Mouse (Mus musculus): ENCODE measurements around the gene Mst1r. TPM values are rescaled to one million over a fixed set of nuclear protein-coding genes. Genes with fewer than 3 reads are reported as not detected.

Mst1r gene
- total RNA-seq, 2 experiments from 2014 or later: 5.3 to 5.4 TPM

DNA sequence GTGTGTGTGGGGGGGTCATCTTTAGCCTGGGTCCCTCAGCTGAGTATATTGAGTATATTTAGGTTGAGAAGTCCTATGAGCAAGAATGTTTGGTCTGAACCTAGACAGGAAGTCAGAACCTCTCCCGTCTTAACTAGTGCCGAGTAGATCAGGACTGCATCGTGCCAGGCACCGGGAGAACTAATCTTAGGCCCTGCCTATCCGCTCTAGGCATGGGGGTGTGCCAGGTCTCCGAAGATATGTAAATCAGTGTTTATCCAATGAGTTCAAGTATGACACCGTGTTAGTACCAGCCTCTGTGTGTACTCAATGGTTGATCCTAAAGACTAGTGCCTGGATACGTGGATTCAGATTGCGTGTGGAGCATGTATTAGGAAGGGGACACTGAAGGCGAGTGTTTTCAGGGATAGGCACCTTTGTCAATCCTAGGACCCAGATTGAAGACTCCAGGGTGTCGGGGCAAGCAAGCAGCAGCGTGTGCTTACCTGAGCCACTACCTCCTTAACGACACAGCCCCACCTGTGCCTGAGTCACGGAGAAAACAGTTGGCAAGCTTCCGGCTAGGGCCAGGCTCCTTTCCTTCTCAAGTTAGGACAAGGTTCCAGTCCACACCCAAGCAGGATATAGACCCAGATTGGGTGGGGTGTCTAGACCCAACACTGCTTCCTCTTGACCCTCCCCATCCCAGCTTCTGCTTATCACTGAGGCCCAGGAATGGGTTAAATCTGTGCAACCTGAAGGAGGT is 3.5 kb downstream of the Mst1r start:
- no peak for DNase-seq (ENCODE audit: low spot score in 2 of 2)

DNA sequence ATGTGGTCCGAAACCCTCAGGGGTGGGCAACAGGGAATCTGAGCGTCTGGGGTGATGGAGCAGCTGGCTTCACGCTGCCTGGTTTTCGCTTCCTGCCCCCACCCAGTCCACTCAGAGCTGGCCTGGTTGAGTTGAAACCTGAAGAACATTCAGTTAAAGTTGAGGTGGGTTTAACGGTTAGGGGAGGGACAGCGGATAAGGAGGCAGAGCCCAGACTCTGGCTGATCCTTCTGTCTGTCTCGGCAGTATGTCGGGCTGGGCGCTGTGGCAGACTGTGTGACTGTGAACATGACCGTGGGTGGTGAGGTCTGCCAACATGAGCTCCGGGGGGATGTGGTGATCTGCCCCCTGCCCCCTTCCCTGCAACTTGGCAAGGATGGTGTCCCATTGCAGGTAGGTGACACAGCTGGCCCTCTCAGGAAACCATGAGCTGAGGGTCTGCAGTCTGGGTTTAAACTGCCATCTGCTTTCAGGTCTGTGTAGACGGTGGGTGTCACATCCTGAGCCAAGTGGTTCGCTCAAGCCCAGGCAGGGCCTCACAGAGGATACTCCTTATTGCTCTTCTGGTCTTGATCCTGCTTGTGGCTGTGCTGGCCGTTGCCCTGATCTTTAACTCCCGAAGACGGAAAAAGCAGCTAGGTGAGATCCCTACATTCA is 8.2 kb downstream of the Mst1r start:
- DNase-seq (ENCODE audit: low spot score in 2 of 2): no peak

DNA sequence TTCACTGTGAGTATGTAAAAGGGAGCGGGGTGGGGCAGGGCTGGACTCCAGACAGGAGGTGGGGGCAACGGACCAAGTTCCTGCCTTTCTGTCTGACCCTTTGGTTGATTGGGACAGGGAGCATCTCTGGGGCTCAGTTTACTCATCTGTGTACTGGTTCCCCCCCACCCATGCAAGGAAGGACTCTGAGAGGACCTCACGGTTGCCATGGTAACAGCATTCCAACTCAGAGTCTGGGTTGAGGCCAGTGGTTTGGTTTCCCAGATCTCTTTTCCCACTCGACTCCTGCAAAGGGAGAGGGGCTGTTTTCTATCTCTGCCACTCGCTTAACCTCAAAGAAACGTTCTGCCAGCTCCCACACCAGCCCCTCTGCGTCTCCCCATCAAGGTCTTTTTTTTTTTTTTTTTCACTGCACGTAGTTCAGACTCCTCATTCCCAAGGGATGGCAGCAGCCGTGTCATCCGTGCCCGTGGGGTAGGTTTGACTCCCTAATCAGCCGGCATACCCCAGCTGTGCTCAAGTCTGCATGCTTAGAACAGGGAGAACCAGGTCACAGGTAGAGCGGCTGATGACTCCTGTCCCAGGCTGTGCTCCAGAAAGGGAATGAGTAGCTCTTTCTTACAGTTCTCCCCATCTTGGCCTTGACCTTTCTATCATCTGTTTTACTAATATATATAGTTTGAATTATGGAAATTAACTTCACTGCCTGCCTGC is 11.4 kb downstream of the Mst1r start:
- DNase-seq (ENCODE audit: low spot score in 2 of 2): no peak

DNA sequence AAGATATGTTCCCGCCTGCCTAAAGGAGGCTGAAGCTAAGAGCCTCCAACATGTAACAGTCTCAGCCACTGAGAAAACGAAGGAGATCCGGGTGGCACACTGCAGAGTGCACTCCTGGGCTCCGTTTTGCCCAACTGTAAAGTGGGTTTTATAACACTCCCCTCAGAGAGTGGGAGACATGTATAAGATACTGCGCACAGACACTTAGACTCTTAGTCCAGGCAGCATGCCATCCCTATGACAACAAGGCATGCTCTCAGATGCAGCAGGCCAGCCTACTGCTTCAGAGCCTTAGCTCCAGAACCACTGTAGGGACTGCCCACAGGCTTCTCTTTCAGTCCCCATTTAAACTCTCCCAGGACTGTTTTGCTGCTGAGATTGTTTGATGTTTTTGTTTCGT is 12.2 kb downstream of the Mst1r start:
- DNase-seq (ENCODE audit: low spot score in 2 of 2): no peak

DNA sequence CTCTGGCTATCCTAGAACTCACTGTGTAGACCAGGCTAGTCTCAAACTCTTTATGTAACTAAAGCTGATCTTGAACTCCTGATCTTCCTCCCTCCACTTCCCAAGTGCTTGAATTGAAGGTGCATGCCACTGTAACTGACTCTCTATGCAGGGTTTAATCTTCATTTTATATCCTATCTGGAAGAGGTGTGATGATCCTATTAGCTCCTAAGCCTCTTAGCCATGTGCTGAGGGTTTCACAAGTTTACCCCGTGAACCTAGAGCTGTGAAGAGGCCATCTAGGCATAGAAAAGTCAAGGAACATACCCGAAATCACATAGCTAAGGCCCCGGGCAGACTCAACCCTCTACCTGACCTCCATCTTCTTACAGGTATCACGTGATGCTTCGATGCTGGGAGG is 12.8 kb downstream of the Mst1r start:
- no peak for DNase-seq (ENCODE audit: low spot score in 2 of 2)

DNA sequence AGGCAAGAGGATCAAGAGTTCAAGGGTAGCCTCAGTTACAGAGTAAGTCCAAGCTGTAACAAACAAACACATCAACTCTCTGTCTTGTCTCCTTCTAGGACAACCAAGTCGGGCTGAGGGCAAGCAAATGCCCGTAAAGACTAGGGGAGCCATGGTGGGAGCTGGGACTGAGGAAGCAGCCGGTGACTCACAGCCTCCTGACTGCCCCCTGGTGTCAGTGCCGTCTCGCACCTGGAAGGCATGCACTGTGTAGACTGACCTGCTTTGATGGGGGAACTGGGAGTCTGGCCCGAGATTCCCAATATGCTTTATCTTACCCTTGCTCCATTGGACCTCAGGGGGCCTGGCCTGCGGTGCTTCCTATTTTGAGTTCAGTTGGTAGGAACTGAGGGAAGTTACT is 16.3 kb downstream of the Mst1r start:
- peak in 1 of 2 experiments; percentile 43 for DNase-seq (ENCODE audit: low spot score in 2 of 2)

DNA sequence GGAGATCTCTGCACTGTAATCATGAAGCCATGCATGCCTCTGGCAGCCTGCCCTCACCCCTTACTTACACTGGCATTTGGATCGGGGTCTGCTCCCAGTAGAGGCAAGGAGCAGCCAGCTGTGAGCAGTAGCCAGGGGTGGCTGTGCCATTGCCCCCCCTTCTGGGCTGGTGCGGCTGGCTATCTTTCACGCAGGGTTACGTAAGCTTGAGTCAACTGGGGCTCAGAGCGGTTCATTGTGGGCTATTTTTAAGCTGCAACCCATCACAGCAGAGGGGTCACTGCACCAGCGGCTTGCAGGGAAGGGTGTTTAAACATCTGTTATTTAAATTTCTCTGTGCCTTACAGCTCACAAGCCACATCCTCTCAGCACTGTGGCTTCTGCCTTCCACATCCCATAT is 17.3 kb downstream of the Mst1r start:
- peak in 1 of 2 experiments; percentile 26 for DNase-seq (ENCODE audit: low spot score in 2 of 2)

DNA sequence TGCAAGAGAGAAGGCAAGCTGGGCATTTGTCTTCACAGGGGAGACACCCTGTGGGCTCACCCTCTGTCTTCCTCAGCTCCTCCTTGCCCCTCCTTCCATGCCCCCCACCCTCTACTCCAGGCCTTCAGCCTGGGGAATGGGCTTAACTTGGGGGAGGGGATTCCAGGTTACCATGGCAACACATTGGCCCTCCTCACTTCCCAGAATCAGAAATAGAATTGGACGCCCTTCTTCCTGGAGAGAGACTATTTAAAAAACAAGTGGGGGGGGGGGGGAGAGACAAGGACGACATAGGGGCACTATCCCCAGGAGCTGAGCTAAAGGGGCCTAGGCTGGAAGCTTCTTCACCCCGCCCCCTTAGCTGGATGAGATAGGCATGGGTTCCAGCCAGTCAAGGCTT is 18.6 kb downstream of the Mst1r start:
- DNase-seq (ENCODE audit: low spot score in 2 of 2): no peak

DNA sequence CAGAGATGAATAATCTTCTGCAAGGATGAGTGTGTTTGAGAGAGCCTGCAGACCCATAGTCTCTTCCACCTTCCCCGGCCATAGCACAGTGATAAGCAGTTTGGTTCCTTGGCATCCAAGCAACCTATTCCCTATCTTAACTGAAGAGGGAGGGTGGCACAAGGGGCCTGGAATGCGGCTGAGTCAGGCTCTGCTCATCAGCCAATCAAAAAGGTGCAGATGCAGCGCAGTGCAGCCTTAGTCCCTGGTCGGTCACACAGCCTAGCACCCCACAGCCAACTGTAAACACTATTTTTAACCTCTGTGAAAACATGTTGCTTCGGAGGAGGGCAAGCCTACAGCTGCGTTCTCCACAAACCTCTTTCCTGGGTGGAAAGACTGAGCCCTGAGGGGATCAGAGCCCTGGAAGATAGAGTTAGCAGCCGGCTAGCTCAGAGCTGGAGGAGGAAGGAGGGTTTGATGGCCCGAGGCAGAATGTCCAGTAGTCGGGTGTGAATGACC is 20.3 kb downstream of the Mst1r start:
- DNase-seq (ENCODE audit: low spot score in 2 of 2): no peak

DNA sequence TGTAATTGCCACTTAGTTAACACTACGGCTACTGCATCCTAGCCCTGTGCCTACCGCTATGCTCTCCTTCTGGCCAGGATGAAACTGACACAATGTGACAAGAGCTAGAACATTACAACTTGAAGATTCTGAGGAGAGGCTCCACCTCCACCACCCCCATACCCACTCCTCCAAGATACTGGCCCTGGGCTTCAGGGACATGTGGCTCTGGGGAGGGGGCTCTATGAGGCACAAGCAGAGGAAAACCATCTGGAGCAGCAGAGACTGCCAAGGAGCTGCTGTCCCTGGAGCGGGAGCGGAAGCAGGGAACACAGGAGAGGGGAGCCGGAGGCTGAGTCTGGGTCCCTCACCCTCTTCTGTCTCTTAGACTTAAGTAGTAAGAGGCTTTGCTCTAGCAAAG is 21.1 kb downstream of the Mst1r start:
- DNase-seq (ENCODE audit: low spot score in 2 of 2): no peak

DNA sequence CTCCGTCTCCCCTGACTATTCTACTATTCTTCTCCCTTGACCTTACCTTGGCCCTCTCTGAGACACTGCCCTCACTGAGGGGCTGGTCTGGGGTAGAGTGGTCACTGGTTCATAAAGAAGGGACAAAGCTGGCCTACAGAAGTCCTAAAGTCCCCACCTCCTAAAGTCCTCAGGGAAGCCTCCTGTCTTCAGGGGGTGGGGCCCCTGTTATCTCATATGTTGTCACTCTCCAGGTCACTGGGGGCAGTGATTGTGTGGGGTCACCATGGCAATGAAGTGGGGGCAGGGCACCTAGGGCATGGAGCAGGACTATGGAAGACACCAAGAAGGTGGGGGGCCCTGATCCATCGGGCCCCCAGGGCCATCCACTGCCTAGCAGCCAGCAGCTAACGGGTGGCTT is 21.5 kb downstream of the Mst1r start, which contains the start of gene Actl11:
Gene Actl11 (plus strand): TSS at position 301 of the 400 bp plus-strand sequence.
- DNase-seq (ENCODE audit: low spot score in 2 of 2): no peak

DNA sequence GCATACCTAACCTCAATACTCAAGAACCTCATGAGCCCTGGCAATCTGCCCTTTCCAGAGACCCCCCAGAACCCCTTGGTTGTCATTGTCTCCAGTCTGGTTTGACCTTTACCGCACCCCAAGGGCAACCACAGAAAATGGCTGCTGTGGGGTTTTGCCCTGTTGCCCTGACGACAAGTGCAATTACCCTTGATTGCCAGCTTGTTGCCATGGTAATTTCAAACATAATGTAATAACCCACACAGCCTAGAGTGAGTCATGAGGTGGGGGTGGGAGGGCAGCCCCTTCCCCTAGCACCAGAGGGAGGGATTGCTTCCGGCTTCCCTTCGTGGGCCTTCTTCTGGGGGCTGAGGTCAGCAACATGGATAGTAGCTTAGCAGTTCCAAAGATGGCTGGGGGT is 25.5 kb downstream of the Mst1r start:
- no peak for DNase-seq (ENCODE audit: low spot score in 2 of 2)

DNA sequence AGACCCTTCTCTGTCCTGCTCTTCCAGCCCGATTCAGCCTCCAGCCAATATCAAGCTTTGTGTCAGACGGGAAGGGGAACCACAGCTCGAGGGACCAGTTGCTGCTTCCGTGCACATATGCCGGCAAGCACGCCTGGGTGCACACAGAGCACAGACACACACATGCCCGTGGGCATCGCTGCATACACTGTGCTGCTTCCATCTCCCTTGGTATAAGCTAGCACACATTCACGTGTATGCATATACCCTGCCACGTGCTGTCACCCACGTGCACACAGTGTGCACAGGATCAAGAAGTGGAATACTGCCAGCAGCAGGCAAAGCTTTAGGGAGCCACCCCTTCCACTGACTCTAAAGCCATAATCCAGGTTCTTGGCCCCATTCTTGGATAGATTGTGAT is 27.5 kb downstream of the Mst1r start:
- DNase-seq (ENCODE audit: low spot score in 2 of 2): no peak

DNA sequence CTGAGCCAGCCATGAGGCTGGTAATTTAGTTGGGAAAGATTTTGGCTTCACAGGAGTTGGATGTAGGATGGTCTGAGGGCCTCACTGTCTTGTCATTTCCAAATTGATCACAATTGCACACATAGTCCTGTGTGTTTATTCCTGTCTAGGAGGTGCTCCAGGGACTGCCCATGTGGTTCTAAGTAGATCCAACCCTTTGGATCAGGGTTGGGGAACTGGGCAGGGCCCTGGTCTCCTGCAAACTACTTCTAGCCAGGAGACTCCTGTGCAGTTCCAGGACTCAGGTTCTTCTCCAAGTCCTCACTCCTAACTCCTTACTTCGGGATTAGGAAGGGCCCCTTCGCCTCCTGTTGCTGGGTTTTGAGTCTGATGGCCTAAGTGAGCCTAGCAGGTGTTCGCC is 28.7 kb downstream of the Mst1r start, which contains the start of gene Camkv:
Gene Camkv (plus strand): TSS at position 301 of the 400 bp plus-strand sequence.
- no peak for DNase-seq (ENCODE audit: low spot score in 2 of 2)

DNA sequence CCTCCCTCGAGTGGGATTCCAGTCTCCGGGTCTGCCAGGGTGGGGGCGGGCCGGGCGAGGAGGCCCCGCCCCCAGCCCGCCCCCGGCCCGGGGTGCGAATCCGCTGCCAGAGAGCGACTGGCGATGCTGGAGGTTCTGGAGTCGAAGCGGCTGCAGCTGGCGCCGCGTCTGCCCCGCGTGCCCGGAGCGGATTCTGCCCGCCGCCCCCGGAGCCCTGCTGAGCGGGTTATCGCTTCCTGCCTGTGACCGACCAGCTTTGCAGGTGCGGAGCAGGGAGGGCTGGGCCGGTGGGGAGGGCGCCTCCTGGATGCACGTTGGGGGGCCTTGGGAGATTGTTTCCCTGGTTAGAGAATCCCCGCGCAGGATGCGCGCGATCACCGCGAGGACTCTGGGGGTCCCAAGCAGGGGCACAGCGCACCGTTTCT is 29.1 kb downstream of the Mst1r start:
- peak in 1 of 2 experiments; percentile 33 for DNase-seq (ENCODE audit: low spot score in 2 of 2)

DNA sequence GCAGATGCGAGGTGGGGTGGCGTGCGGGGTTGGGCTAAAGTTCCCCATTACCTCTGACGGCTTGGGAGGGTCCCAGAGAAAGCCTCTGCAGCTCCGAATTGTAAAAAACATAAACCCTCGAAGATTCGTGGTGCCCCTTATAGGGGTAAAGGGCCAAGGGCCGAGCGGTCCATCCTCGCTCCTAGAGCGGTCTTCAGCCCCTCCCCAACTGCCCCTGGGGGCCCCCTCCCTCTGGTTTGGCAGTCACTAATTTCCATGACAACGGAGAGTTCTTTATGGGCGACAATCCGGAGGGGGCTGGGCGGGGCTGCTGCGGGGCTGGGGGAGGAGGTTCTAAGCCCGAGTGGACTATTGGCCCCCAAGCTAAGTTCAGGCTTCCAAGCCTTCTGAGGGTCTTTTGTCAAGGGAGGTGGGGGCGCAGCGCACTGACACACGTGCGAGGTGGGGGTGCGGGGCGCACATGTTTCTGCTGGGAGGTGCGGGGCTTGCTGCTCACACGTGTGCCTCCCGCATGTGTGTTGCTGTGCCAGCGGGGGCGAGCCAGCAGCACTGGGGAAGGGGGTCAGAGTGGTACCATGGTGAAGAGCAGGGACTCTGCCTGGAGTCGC is 29.6 kb downstream of the Mst1r start:
- no peak for DNase-seq (ENCODE audit: low spot score in 2 of 2)

DNA sequence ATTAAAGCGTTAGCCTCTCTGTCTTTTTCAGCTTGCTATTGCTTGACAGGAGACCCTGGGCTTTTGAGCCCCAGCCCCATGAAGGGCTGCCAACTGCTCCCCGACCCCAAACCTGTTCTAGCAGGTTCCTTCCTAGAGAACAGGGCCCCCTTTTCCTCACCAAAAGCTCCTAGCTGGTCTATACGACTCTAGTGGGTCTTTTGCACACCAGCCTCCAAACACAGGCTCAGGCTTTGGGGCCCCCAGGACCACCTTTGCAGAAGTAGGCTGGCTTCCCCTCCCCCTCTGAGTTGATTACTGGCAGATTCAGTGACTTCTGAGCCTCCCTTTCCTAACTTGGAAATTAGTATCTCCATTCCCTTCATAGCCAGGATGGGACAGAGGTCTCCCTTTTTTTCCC is 30.2 kb downstream of the Mst1r start:
- no peak for DNase-seq (ENCODE audit: low spot score in 2 of 2)

DNA sequence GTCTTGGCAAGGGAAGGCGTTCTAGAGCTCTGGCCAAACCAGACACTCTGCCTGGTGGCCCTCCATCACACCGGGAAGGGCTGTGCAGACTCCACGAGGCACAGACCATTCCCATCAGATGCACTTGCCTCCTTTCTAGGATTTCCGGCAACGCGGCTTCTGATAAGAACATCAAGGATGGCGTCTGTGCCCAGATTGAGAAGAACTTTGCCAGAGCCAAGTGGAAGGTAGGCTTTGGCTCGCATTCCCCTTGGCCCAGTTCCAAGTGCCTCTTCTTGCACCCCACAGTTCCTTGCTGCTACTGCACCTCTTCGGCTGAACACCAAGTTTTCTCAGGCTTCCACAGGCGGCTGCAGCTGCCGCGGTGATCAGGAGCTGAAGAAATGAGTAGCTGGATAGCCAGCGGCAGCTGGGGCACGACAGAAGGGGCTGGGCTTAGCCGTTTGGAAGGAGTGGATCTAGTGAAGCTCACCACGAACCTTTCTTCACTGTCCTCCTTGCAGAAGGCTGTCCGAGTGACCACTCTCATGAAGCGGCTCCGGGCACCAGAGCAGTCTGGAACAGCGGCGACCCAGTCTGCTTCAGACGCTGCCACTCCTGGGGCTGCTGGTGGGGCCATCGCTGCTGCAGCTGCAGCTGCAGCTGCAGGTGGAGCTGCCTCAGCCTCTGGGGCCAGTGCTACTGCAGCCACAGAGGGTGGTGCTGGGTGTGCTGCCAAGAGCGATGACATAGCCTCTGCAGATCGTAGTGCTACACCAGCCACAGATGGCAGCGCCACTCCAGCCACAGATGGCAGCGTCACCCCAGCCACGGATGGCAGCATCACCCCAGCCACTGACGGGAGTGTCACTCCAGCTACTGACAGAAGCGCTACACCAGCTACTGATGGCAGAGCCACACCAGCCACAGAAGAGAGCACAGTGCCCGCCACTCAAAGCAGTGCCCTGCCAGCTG is 40.8 kb downstream of the Mst1r start:
- peak in 1 of 2 experiments; percentile 43 for DNase-seq (ENCODE audit: low spot score in 2 of 2)

DNA sequence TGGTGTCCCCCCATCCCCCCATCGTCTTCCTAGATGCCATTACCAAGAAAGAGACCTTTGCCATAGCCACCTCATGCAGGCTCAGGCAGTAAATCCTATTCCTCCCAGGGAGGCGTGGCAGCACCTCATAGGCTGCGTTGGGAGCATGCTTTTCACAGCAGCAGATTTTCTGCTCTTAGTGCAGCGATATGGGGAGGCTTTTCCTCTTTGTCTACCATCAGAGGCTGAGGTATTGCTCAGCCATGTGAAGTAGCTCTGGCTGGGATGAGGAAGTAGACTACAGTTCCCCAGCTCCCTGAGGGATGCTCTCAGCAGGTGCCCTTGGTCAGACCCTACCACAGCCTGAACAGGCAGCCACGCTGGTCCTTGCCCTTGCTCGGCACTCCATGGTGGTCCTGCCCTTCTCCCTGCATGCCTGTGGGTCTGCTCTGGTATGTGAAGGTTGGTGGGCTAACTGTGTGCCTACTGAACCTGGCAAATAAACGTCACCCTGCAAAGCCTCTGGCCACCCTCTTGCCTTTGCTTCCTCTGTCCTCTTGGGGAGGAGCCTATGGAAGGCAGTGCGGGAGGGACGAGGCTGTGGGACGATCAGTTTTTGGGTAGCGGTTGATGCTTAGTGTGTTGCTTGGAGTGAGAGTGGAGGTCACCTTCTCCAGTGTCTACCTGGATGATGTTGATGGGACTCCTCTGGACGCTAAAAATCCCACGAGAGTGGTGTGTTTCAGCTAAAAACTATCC is 42.7 kb downstream of the Mst1r start:
- no peak for DNase-seq (ENCODE audit: low spot score in 2 of 2)

DNA sequence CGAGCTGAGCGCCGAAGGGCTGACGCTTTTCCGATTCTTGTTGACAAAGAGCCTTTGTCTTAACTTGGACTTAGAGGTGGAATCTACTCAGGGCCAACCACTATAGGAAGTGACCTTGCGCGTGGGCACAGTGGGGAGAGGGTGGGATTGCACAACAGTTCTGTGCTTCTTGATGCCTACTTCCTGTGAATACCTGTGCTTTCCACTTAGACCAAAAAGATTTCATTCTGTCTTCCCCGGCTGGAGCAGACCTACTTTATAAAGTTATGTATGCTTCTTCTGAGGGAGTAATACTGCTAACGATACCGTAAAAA is 43.2 kb downstream of the Mst1r start, which contains the start of gene Traip:
Gene Traip (plus strand): TSS at position 215 of the 314 bp plus-strand sequence.
- DNase-seq (ENCODE audit: low spot score in 2 of 2): no peak
